Mouse (Mus musculus): Measurements from ENCODE around the gene Bscl2.

Gene Bscl2

GRCm38 (mm10) chr19:8837251-8837791 is at the start of gene Bscl2:
TSS of gene Bscl2 (plus strand) at chr19:8837467.
- peak; percentile 56 to 82 for DNase-seq (ENCODE audit: low spot score in 2 of 2)

GRCm38 (mm10) chr19:8788521-8788920 is 48.7 kb upstream of the Bscl2 start:
- no peak for DNase-seq (ENCODE audit: low spot score in 2 of 2)

- DNase-seq (ENCODE audit: low spot score in 2 of 2) = no peak
These were observed 48.1 kb upstream of the Bscl2 start for GRCm38 (mm10) chr19:8789171-8789570.

- DNase-seq (ENCODE audit: low spot score in 2 of 2) = no peak
These were observed 47.1 kb upstream of the Bscl2 start for GRCm38 (mm10) chr19:8790171-8790570.

GRCm38 (mm10) chr19:8798264-8798946 is 38.9 kb upstream of the Bscl2 start, which contains the start of gene Polr2g:
TSS of gene Polr2g (minus strand) at chr19:8798577.
- DNase-seq (ENCODE audit: low spot score in 2 of 2) = peak; percentile 64 to 87

GRCm38 (mm10) chr19:8798947-8799315 is 38.3 kb upstream of the Bscl2 start:
- no peak for DNase-seq (ENCODE audit: low spot score in 2 of 2)

GRCm38 (mm10) chr19:8802130-8802821 is 35.0 kb upstream of the Bscl2 start, which contains the start of gene Zbtb3:
TSS of gene Zbtb3 (plus strand) at chr19:8802555.
- DNase-seq (ENCODE audit: low spot score in 2 of 2) = peak; percentile 81 to 94

- DNase-seq (ENCODE audit: low spot score in 2 of 2) = no peak
These were observed 34.0 kb upstream of the Bscl2 start for GRCm38 (mm10) chr19:8803204-8803780.

- no peak for DNase-seq (ENCODE audit: low spot score in 2 of 2)
These were observed 33.2 kb upstream of the Bscl2 start for GRCm38 (mm10) chr19:8803879-8804660.

GRCm38 (mm10) chr19:8806810-8807209 is 30.5 kb upstream of the Bscl2 start:
- no peak for DNase-seq (ENCODE audit: low spot score in 2 of 2)

GRCm38 (mm10) chr19:8815812-8816211 is 21.5 kb upstream of the Bscl2 start:
- no peak for DNase-seq (ENCODE audit: low spot score in 2 of 2)

- no peak for DNase-seq (ENCODE audit: low spot score in 2 of 2)
These were observed 20.3 kb upstream of the Bscl2 start for GRCm38 (mm10) chr19:8817001-8817400.

GRCm38 (mm10) chr19:8818301-8818798 is 18.9 kb upstream of the Bscl2 start:
- no peak for DNase-seq (ENCODE audit: low spot score in 2 of 2)

- DNase-seq (ENCODE audit: low spot score in 2 of 2) = peak; percentile 84 to 96
These were observed 18.3 kb upstream of the Bscl2 start, which contains the start of gene Ttc9c for GRCm38 (mm10) chr19:8818801-8819595. TSS of gene Ttc9c (minus strand) at chr19:8819333.

GRCm38 (mm10) chr19:8819596-8820423 is 17.5 kb upstream of the Bscl2 start, which contains the start of gene Hnrnpul2:
TSS of gene Hnrnpul2 (plus strand) at chr19:8820010.
- peak; percentile 94 to 98 for DNase-seq (ENCODE audit: low spot score in 2 of 2)

- DNase-seq (ENCODE audit: low spot score in 2 of 2) = peak in 1 of 2 experiments; percentile 22
These were observed 16.8 kb upstream of the Bscl2 start for GRCm38 (mm10) chr19:8820424-8820956.

- DNase-seq (ENCODE audit: low spot score in 2 of 2) = no peak
These were observed 16.1 kb upstream of the Bscl2 start for GRCm38 (mm10) chr19:8821146-8821545.

GRCm38 (mm10) chr19:8822696-8823095 is 14.6 kb upstream of the Bscl2 start:
- DNase-seq (ENCODE audit: low spot score in 2 of 2) = no peak

- DNase-seq (ENCODE audit: low spot score in 2 of 2) = no peak
These were observed 7.6 kb upstream of the Bscl2 start, which contains the start of gene AC129217.1 for GRCm38 (mm10) chr19:8829660-8830059. TSS of gene AC129217.1 (plus strand) at chr19:8829773.
